Mouse (Mus musculus): Measurements from ENCODE around the gene Llgl2. TPM values are rescaled to one million over a fixed set of nuclear protein-coding genes. Genes with fewer than 3 reads are reported as not detected.

Llgl2 gene
- polyA plus RNA-seq, 1 experiment from 2014 or later: 59.2 TPM

GRCm38 (mm10) chr11:115834033-115834432, 10.2 kb downstream of the Llgl2 start:
- Histone ChIP-seq H3K4me1 (replicated peaks; ENCODE audit: control insufficient read depth, insufficient read depth, low read length) (peaks cover 58% of the 10 kb centered on the region), H3K4me3 (ENCODE audit: low read depth, low read length) (no peak overlapping the region), H3K27me3 (replicated peaks; ENCODE audit: control insufficient read depth, insufficient read depth, low read length) (no peaks in the 10 kb centered on the region), H3K9me3 (ENCODE audit: control insufficient read depth, low read length) (no peaks in the 10 kb centered on the region), H3K4me2 (ENCODE audit: low read length) (no peak overlapping the region), H3K9ac (ENCODE audit: low read length) (no peak overlapping the region), H3K27ac (ENCODE audit: low read depth) (peak overlapping the region; percentile 39; the same call in 1 of the 2 replicates), H3K36me3 (ENCODE audit: control insufficient read depth, insufficient read depth, low read length) (no peaks in the 10 kb centered on the region)
- ATAC-seq (replicated peaks; ENCODE audit: low FRiP score, low TSS enrichment, low read depth): no peak
- DNase-seq (ENCODE audit: low spot score): no peak
- 69% methylated on average over 6 of the region's 6 CpGs for WGBS

DNA sequence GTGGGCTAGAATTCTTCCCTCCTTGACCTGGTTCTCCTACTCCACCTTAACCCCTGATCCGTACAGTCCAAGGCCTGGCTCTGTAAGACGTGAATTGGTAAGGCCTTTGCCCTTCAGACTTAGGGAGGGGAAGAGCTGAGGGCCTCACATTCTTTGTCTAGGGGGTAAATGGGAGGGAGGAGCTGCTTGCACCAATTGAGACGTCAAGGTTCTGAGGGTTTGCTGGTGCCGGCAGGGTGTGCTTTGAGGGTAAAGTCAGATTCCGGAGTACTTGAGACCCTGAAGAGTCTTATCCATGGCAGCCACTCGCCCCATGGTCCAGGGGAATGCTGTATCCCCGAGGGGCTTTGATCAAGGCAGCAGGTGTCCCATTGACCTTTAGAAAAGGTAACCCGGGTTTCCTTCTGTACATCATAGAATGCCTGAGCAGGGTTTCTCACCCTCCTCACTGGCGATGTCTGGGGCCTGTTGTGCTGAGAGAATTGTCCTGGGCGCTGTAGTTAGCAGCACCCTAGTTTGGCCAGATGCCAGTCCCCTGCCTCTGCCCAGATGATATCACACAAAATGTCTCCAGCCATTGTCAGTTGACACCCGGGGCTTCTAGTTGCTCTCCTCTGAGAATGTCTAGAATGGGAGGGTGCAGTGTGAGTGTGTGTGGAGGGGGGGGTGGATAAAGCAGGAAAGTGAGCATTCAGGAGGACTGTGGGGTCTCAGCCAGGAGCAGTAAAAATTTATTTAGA, 13.0 kb downstream of the Llgl2 start:
- ATAC-seq (replicated peaks; ENCODE audit: low FRiP score, low TSS enrichment, low read depth): no peak
- H3K4me3 ChIP-seq (ENCODE audit: low read depth, low read length): no peak overlapping the region
- no peaks in the 10 kb centered on the region for H3K27me3 ChIP-seq (replicated peaks; ENCODE audit: control insufficient read depth, insufficient read depth, low read length)
- 51% methylated on average over 11 of the region's 11 CpGs for WGBS
- no peaks in the 10 kb centered on the region for H3K9me3 ChIP-seq (ENCODE audit: control insufficient read depth, low read length)
- H3K27ac ChIP-seq (ENCODE audit: low read depth): no peak overlapping the region
- peaks cover 61% of the 10 kb centered on the region for H3K4me1 ChIP-seq (replicated peaks; ENCODE audit: control insufficient read depth, insufficient read depth, low read length)
- H3K36me3 ChIP-seq (ENCODE audit: control insufficient read depth, insufficient read depth, low read length): no peaks in the 10 kb centered on the region
- DNase-seq (ENCODE audit: low spot score): no peak
- no peak overlapping the region for H3K4me2 ChIP-seq (ENCODE audit: low read length)
- H3K9ac ChIP-seq (ENCODE audit: low read length): no peak overlapping the region

DNA sequence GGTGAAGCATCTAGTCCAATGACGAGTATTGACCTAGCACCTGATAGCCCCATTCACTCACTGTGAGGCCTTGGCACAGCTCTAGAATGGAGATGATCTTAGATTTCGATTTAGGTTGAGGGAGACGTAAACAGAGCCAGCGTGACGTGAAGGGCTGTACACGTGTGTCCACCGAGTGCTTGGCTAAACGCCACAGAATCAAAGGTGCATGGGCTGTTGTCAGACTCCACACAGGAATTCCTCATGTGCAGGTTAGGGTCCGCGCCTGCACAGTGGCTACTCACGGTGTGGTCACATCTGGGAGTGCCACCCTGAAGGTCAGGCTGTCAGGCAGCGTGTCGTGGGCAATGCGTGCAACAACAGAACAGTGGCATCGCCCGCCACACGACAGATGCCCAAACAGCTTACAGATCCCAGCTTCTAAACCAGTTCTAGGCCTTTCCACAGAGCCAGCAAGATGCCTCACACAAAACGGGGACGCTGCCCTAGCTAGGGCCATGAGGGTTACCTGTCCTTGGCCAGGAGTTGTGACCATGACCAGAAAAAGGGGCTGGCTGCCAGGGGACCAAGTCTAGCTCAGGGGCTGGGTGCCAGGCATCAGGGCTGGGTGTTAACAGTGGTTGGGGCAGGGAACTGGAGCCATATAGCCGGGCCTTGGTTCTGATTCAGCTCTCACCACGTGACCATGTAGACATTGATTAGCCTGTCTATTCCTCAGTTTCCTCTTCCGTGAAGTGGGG, 13.9 kb downstream of the Llgl2 start:
- H3K9ac ChIP-seq (ENCODE audit: low read length): no peak overlapping the region
- WGBS: 88% methylated on average over 22 of the region's 22 CpGs
- DNase-seq (ENCODE audit: low spot score): no peak
- H3K27ac ChIP-seq (ENCODE audit: low read depth): peak overlapping the region; percentile 43; the same call in 1 of the 2 replicates
- ATAC-seq (replicated peaks; ENCODE audit: low FRiP score, low TSS enrichment, low read depth): no peak
- H3K9me3 ChIP-seq (ENCODE audit: control insufficient read depth, low read length): no peaks in the 10 kb centered on the region
- H3K4me2 ChIP-seq (ENCODE audit: low read length): no peak overlapping the region
- H3K4me3 ChIP-seq (ENCODE audit: low read depth, low read length): no peak overlapping the region
- no peaks in the 10 kb centered on the region for H3K36me3 ChIP-seq (ENCODE audit: control insufficient read depth, insufficient read depth, low read length)
- H3K4me1 ChIP-seq (replicated peaks; ENCODE audit: control insufficient read depth, insufficient read depth, low read length): peaks cover 61% of the 10 kb centered on the region
- no peaks in the 10 kb centered on the region for H3K27me3 ChIP-seq (replicated peaks; ENCODE audit: control insufficient read depth, insufficient read depth, low read length)

DNA sequence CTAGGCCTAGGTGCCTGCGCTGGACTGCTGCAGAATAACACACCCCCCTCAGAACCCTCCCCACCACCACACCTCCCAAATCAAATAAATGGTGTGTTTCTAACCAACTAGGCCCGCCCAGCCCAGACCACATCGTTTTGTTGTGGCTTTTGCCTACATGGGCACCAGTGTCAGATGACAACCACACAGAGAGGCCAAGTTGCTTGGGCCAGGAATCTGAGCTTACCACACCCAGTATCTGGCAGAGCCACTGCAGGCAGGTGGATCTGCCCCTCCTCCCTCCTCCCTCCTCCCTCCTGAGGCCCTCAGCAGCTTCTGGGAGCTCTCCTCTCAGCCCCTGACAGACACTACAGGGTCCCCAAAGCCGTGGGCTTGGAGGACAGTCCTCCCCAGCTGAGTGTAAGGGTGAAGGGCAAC, 15.1 kb downstream of the Llgl2 start:
- Histone ChIP-seq H3K27ac (ENCODE audit: low read depth) (peak overlapping the region; percentile 43), H3K27me3 (replicated peaks; ENCODE audit: control insufficient read depth, insufficient read depth, low read length) (no peaks in the 10 kb centered on the region), H3K9me3 (ENCODE audit: control insufficient read depth, low read length) (no peaks in the 10 kb centered on the region), H3K4me1 (replicated peaks; ENCODE audit: control insufficient read depth, insufficient read depth, low read length) (peaks cover 55% of the 10 kb centered on the region), H3K4me3 (ENCODE audit: low read depth, low read length) (no peak overlapping the region), H3K36me3 (ENCODE audit: control insufficient read depth, insufficient read depth, low read length) (no peaks in the 10 kb centered on the region), H3K9ac (ENCODE audit: low read length) (no peak overlapping the region), H3K4me2 (ENCODE audit: low read length) (0 out of 2 replicates have a peak overlapping the region, but pooled peaks have one; percentile 2)
- DNase-seq (ENCODE audit: low spot score) (no peak), ATAC-seq (replicated peaks; ENCODE audit: low FRiP score, low TSS enrichment, low read depth) (no peak; the same call in 1 of the 2 replicates)
- WGBS: 39% methylated on average over 4 of the region's 4 CpGs

DNA sequence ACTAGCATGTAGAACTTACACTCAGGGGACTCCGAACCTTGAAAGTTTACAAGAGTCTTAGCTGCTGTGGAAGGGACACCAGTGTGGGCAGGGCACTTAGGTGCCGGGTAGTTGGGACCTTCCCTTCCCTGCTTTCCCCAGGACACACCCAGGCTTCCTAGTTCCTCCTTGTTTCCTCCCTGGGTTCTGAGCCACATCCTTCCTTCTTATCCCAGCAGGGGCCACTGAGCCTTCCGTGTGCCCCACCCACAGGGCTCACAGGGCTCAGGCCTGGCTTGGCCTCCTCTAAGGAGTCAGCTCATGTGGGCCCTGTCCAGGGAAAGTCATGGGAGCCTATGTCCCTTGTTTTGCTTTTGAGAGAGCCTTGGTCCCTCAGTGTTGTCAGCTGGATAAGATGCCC, 15.9 kb downstream of the Llgl2 start:
- no peak overlapping the region for H3K4me2 ChIP-seq (ENCODE audit: low read length)
- peak overlapping the region; percentile 43; the same call in 1 of the 2 replicates for H3K27ac ChIP-seq (ENCODE audit: low read depth)
- WGBS: 67% methylated on average over 3 of the region's 3 CpGs
- H3K27me3 ChIP-seq (replicated peaks; ENCODE audit: control insufficient read depth, insufficient read depth, low read length): no peaks in the 10 kb centered on the region
- H3K4me3 ChIP-seq (ENCODE audit: low read depth, low read length): no peak overlapping the region
- no peak for ATAC-seq (replicated peaks; ENCODE audit: low FRiP score, low TSS enrichment, low read depth)
- peaks cover 47% of the 10 kb centered on the region for H3K4me1 ChIP-seq (replicated peaks; ENCODE audit: control insufficient read depth, insufficient read depth, low read length)
- no peak for DNase-seq (ENCODE audit: low spot score)
- H3K9me3 ChIP-seq (ENCODE audit: control insufficient read depth, low read length): no peaks in the 10 kb centered on the region
- no peaks in the 10 kb centered on the region for H3K36me3 ChIP-seq (ENCODE audit: control insufficient read depth, insufficient read depth, low read length)
- no peak overlapping the region for H3K9ac ChIP-seq (ENCODE audit: low read length)

- Histone ChIP-seq H3K27me3 (replicated peaks; ENCODE audit: control insufficient read depth, insufficient read depth, low read length) (no peaks in the 10 kb centered on the region), H3K36me3 (ENCODE audit: control insufficient read depth, insufficient read depth, low read length) (peaks cover 10% of the 10 kb centered on the region; the same call in 1 of the 2 replicates), H3K9me3 (ENCODE audit: control insufficient read depth, low read length) (peaks cover 8% of the 10 kb centered on the region; the same call in 1 of the 2 replicates), H3K9ac (ENCODE audit: low read length) (no peak overlapping the region), H3K4me1 (replicated peaks; ENCODE audit: control insufficient read depth, insufficient read depth, low read length) (peaks cover 47% of the 10 kb centered on the region), H3K4me3 (ENCODE audit: low read depth, low read length) (no peak overlapping the region), H3K4me2 (ENCODE audit: low read length) (no peak overlapping the region), H3K27ac (ENCODE audit: low read depth) (peak overlapping the region; percentile 85)
- no peak for DNase-seq (ENCODE audit: low spot score)
- WGBS: 86% methylated on average over 6 of the region's 6 CpGs
- ATAC-seq (replicated peaks; ENCODE audit: low FRiP score, low TSS enrichment, low read depth): no peak
These were observed 17.2 kb downstream of the Llgl2 start for GRCm38 (mm10) chr11:115841044-115841443.

- peaks cover 17% of the 10 kb centered on the region for H3K36me3 ChIP-seq (ENCODE audit: control insufficient read depth, insufficient read depth, low read length)
- no peak overlapping the region for H3K9ac ChIP-seq (ENCODE audit: low read length)
- ATAC-seq (replicated peaks; ENCODE audit: low FRiP score, low TSS enrichment, low read depth) (peak; percentile 11; the same call in 1 of the 2 replicates), DNase-seq (ENCODE audit: low spot score) (peak; percentile 75)
- WGBS: 12% methylated on average over 6 of the region's 6 CpGs
- H3K9me3 ChIP-seq (ENCODE audit: control insufficient read depth, low read length): peaks cover 8% of the 10 kb centered on the region; the same call in 1 of the 2 replicates
- H3K27me3 ChIP-seq (replicated peaks; ENCODE audit: control insufficient read depth, insufficient read depth, low read length): no peaks in the 10 kb centered on the region
- no peak overlapping the region for H3K4me3 ChIP-seq (ENCODE audit: low read depth, low read length)
- H3K27ac ChIP-seq (ENCODE audit: low read depth): peak overlapping the region; percentile 85
- 0 out of 2 replicates have a peak overlapping the region, but pooled peaks have one; percentile 13 for H3K4me2 ChIP-seq (ENCODE audit: low read length)
- peaks cover 44% of the 10 kb centered on the region for H3K4me1 ChIP-seq (replicated peaks; ENCODE audit: control insufficient read depth, insufficient read depth, low read length)
These were observed 18.2 kb downstream of the Llgl2 start for GRCm38 (mm10) chr11:115841961-115842550.

DNA sequence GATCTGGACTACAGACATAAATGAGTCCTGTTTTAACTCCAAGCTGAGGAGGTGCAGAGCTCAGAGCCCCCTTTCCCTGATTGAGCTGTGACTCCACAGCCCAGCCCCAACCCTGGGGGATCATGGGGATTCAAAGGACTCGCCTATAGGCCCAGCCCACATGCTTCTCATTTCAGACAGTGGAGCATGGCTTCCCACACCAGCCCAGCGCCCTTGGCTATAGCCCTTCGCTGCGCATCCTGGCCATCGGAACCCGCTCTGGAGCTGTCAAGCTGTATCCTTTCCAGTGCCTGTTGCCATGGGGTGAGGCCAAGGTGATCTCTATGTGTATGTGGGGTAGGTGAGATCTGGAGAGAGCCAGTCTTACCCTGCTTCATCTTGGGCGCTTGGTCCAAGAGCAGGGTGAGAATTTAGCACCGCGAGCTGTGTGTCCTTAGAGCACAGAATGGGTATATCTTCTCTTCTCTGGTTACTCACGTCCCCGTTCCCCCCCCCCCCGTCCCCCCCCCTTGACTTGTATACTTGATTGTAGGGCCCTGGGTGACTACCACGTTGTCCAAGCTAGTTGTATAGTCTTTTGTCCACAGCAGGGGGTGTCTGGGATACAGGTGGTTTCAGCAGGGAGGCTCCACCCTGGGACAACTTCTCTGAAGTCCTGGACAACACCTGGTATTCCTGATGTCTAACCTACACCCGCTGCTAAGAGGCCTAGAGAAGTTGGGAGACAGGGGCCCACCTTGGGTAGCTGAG, 19.5 kb downstream of the Llgl2 start:
- Histone ChIP-seq H3K4me3 (ENCODE audit: low read depth, low read length) (no peak overlapping the region), H3K9me3 (ENCODE audit: control insufficient read depth, low read length) (peaks cover 8% of the 10 kb centered on the region; the same call in 1 of the 2 replicates), H3K36me3 (ENCODE audit: control insufficient read depth, insufficient read depth, low read length) (peaks cover 23% of the 10 kb centered on the region), H3K4me1 (replicated peaks; ENCODE audit: control insufficient read depth, insufficient read depth, low read length) (peaks cover 40% of the 10 kb centered on the region), H3K27ac (ENCODE audit: low read depth) (peak overlapping the region; percentile 85), H3K27me3 (replicated peaks; ENCODE audit: control insufficient read depth, insufficient read depth, low read length) (no peaks in the 10 kb centered on the region), H3K9ac (ENCODE audit: low read length) (no peak overlapping the region), H3K4me2 (ENCODE audit: low read length) (no peak overlapping the region)
- no peak for ATAC-seq (replicated peaks; ENCODE audit: low FRiP score, low TSS enrichment, low read depth)
- 74% methylated on average over 13 of the region's 14 CpGs for WGBS
- DNase-seq (ENCODE audit: low spot score): no peak

All from intestine, embryonic 14.5 days (tissue).